Mouse (Mus musculus): Measurements from ENCODE around the gene Ythdf2. TPM values are rescaled to one million over a fixed set of nuclear protein-coding genes. Genes with fewer than 3 reads are reported as not detected.

The Ythdf2 gene
- polyA plus RNA-seq, 1 experiment from 2014 or later: 158 TPM

DNA sequence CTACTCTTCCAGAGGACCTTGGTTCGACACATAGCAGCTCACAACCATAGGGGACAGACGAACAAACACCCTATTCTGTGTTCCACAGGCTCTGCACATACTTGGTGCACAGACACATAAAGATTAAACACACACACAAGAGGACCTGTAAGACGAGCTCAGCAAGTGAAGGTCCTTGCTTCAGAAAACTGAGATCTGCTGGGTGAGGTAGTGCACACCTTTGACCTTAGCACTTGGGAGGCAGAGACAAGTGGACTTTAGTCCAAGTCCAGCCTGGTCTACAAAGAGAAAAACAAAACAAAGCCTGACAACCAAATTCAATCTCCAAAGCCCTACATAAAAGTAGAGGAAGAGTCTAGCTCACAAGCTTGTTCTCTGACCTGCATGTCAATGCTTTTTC, 17.1 kb downstream of the Ythdf2 start:
- H3K4me3 ChIP-seq (ENCODE audit: low read depth, low read length): no peak overlapping the region
- no peaks in the 10 kb centered on the region for H3K4me1 ChIP-seq (replicated peaks; ENCODE audit: control insufficient read depth, insufficient read depth, low read length)
- no peak overlapping the region for H3K4me2 ChIP-seq (ENCODE audit: low read depth, low read length, severe bottlenecking)
- no peak overlapping the region for H3K27ac ChIP-seq (ENCODE audit: low read depth, low read length)
- ATAC-seq (replicated peaks; ENCODE audit: low FRiP score): no peak
- H3K27me3 ChIP-seq (ENCODE audit: control insufficient read depth, insufficient read depth, low read length): no peaks in the 10 kb centered on the region
- no peak for DNase-seq (ENCODE audit: low spot score)
- no peak overlapping the region for H3K9ac ChIP-seq (ENCODE audit: low read length)
- WGBS: 92% methylated on average over 3 of the region's 3 CpGs
- peaks cover 4% of the 10 kb centered on the region; the same call in 1 of the 2 replicates for H3K36me3 ChIP-seq (ENCODE audit: control insufficient read depth, insufficient read depth, low read length)
- no peaks in the 10 kb centered on the region for H3K9me3 ChIP-seq (ENCODE audit: control insufficient read depth, low read length)

DNA sequence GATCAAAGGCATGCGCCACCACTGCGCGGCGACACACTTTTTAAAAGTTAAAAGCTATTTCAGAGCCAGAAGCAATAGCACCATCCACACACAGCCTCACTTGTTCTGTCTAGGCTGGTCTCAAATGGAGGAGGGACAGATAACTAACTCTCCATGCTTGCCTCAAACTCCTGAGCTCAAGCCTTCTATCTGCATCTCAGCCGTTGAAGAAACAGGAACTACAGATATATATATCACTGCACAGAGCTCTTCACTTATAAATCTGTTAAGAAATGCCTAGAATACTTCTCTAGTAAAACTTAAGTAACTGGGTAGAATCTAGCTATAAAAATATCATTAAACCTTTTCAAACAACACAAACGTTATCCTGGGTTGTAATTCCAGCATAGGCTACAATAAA, 17.7 kb downstream of the Ythdf2 start:
- Histone ChIP-seq H3K27ac (ENCODE audit: low read depth, low read length) (no peak overlapping the region), H3K27me3 (ENCODE audit: control insufficient read depth, insufficient read depth, low read length) (no peaks in the 10 kb centered on the region), H3K4me3 (ENCODE audit: low read depth, low read length) (no peak overlapping the region), H3K36me3 (ENCODE audit: control insufficient read depth, insufficient read depth, low read length) (peaks cover 4% of the 10 kb centered on the region; the same call in 1 of the 2 replicates), H3K4me2 (ENCODE audit: low read depth, low read length, severe bottlenecking) (no peak overlapping the region), H3K4me1 (replicated peaks; ENCODE audit: control insufficient read depth, insufficient read depth, low read length) (no peaks in the 10 kb centered on the region), H3K9me3 (ENCODE audit: control insufficient read depth, low read length) (no peaks in the 10 kb centered on the region), H3K9ac (ENCODE audit: low read length) (no peak overlapping the region)
- DNase-seq (ENCODE audit: low spot score) (no peak), ATAC-seq (replicated peaks; ENCODE audit: low FRiP score) (no peak)
- WGBS: 96% methylated on average over 6 of the region's 6 CpGs

DNA sequence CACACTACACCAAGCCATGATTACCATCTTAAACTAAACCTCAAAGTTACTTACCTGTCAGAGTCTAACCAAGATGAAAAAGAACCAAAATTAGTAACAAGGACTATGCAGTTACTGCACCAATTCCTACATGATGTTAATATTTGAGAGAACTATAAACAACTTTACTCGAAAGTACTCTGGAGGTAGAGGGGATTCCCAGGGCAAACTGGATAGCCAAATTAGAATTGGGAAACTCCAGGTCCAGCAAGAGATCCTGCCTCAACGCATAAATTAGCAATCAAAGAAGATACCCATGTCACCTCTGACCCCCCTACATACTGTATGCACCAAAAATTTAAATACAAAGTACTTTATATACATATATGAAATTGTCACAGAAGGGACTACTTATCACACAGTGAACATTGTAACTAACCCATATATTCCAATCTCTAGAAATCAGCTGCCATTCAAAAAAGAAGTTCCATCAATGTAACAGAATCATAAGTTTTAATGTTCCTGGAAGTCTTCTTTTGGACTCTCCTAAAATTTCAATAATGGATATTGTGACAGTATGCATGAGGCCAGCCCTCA, 24.2 kb downstream of the Ythdf2 start:
- ATAC-seq (replicated peaks; ENCODE audit: low FRiP score): no peak
- DNase-seq (ENCODE audit: low spot score): no peak
- H3K27me3 ChIP-seq (ENCODE audit: control insufficient read depth, insufficient read depth, low read length): no peaks in the 10 kb centered on the region
- H3K4me1 ChIP-seq (replicated peaks; ENCODE audit: control insufficient read depth, insufficient read depth, low read length): no peaks in the 10 kb centered on the region
- no peak overlapping the region for H3K27ac ChIP-seq (ENCODE audit: low read depth, low read length)
- no peak overlapping the region for H3K4me3 ChIP-seq (ENCODE audit: low read depth, low read length)
- H3K9me3 ChIP-seq (ENCODE audit: control insufficient read depth, low read length): no peaks in the 10 kb centered on the region
- peaks cover 5% of the 10 kb centered on the region; the same call in 1 of the 2 replicates for H3K36me3 ChIP-seq (ENCODE audit: control insufficient read depth, insufficient read depth, low read length)
- WGBS: 88% methylated on average over 2 of the region's 2 CpGs
- no peak overlapping the region for H3K4me2 ChIP-seq (ENCODE audit: low read depth, low read length, severe bottlenecking)
- no peak overlapping the region for H3K9ac ChIP-seq (ENCODE audit: low read length)

DNA sequence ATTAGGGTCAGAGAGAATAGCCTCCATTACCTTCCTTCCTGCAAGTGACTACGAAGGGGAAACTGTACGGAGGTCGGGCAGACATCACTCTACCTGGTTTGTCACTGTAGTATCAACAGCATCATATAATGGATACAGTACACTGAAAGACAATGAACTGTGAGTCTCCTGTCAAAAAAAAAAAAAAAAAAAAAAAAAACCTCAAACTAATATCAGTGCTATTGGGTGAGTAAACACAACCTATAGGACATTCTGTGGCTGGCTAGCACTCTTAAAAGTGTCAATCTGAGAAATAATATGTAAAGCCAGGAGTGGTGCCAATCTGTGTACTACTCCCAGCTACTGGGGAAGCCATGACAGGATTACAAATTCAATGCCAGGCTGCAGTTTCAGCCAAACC, 28.9 kb downstream of the Ythdf2 start:
- Histone ChIP-seq H3K36me3 (ENCODE audit: control insufficient read depth, insufficient read depth, low read length) (peaks cover 5% of the 10 kb centered on the region; the same call in 1 of the 2 replicates), H3K4me3 (ENCODE audit: low read depth, low read length) (no peak overlapping the region), H3K9me3 (ENCODE audit: control insufficient read depth, low read length) (no peaks in the 10 kb centered on the region), H3K4me2 (ENCODE audit: low read depth, low read length, severe bottlenecking) (no peak overlapping the region), H3K27ac (ENCODE audit: low read depth, low read length) (no peak overlapping the region), H3K27me3 (ENCODE audit: control insufficient read depth, insufficient read depth, low read length) (no peaks in the 10 kb centered on the region), H3K9ac (ENCODE audit: low read length) (no peak overlapping the region), H3K4me1 (replicated peaks; ENCODE audit: control insufficient read depth, insufficient read depth, low read length) (no peaks in the 10 kb centered on the region)
- 92% methylated on average over 3 of the region's 3 CpGs for WGBS
- ATAC-seq (replicated peaks; ENCODE audit: low FRiP score) (no peak), DNase-seq (ENCODE audit: low spot score) (no peak)

DNA sequence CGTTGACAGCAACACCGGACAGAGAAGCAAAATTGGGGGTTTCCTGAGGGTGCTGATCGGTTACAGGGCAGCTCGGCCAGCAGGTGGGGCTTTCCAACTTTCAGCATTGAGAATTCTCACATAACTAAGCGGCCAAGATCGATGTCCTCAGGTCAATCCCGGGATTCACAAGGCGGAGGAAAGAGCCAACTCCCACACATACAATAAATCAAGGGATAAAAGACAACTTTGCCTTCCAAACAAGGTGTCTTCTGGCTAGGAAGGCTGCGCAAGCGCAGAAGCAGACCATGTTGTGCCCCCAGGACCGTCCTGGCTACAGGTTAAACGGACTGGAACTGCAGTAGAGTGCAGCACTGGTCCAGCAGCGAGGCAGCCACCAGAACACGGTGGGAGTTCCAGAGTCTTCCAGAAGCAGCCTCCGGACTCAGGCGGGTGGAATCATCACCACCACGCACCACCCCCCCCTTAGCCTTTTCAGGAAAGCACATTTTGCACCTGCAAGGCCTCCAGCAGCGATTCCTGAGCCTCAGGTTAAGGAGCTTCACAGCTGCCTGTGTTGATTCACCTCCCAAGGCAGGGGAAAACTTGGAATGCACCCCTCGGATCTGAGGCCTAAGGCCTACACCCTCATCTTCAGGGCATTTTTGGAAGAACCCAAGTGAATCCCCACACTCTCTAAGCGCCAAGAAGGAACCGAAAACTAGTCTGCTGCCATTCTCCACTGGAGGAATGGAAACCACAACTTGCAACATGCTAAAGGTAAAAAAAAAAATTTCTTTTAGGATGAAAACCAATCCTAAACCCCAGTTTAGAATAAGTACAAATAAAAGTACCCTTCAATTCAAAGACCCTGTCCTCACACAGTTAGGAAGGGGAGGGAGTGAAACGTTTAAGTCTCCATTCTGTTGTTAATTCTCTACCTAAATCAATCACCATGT, 30.1 kb downstream of the Ythdf2 start:
- H3K9me3 ChIP-seq (ENCODE audit: control insufficient read depth, low read length): no peaks in the 10 kb centered on the region
- no peak overlapping the region for H3K9ac ChIP-seq (ENCODE audit: low read length)
- no peak overlapping the region for H3K4me2 ChIP-seq (ENCODE audit: low read depth, low read length, severe bottlenecking)
- H3K27me3 ChIP-seq (ENCODE audit: control insufficient read depth, insufficient read depth, low read length): no peaks in the 10 kb centered on the region
- no peak for DNase-seq (ENCODE audit: low spot score)
- H3K4me1 ChIP-seq (replicated peaks; ENCODE audit: control insufficient read depth, insufficient read depth, low read length): no peaks in the 10 kb centered on the region
- no peak overlapping the region for H3K27ac ChIP-seq (ENCODE audit: low read depth, low read length)
- ATAC-seq (replicated peaks; ENCODE audit: low FRiP score): no peak
- WGBS: 67% methylated on average over 22 of the region's 22 CpGs
- peaks cover 5% of the 10 kb centered on the region; the same call in 1 of the 2 replicates for H3K36me3 ChIP-seq (ENCODE audit: control insufficient read depth, insufficient read depth, low read length)
- no peak overlapping the region for H3K4me3 ChIP-seq (ENCODE audit: low read depth, low read length)

DNA sequence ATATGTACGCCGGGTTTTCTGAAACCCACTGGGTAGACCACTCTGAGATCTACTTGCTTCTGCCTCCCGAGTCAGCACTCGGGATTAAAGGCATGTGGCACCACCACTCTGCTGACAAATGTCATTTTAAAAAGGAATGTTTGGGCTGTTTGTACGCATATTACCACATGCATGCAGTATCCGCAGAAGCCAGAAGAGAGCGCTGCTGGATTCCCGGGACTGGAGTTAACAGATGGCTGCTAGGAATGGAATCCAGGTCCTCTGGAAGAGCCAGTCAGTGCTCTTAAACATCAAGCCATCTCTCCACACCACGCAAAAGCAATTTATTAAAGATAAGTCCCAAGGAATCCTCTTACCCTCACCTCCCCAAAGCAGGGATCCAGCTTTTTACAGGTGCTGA, 31.4 kb downstream of the Ythdf2 start:
- Histone ChIP-seq H3K27me3 (ENCODE audit: control insufficient read depth, insufficient read depth, low read length) (no peaks in the 10 kb centered on the region), H3K9ac (ENCODE audit: low read length) (no peak overlapping the region), H3K36me3 (ENCODE audit: control insufficient read depth, insufficient read depth, low read length) (peaks cover 3% of the 10 kb centered on the region; the same call in 1 of the 2 replicates), H3K9me3 (ENCODE audit: control insufficient read depth, low read length) (no peaks in the 10 kb centered on the region), H3K4me1 (replicated peaks; ENCODE audit: control insufficient read depth, insufficient read depth, low read length) (no peaks in the 10 kb centered on the region), H3K27ac (ENCODE audit: low read depth, low read length) (no peak overlapping the region), H3K4me3 (ENCODE audit: low read depth, low read length) (no peak overlapping the region), H3K4me2 (ENCODE audit: low read depth, low read length, severe bottlenecking) (no peak overlapping the region)
- WGBS: 78% methylated on average over 9 of the region's 9 CpGs
- DNase-seq (ENCODE audit: low spot score): peak; percentile 67
- no peak for ATAC-seq (replicated peaks; ENCODE audit: low FRiP score)

DNA sequence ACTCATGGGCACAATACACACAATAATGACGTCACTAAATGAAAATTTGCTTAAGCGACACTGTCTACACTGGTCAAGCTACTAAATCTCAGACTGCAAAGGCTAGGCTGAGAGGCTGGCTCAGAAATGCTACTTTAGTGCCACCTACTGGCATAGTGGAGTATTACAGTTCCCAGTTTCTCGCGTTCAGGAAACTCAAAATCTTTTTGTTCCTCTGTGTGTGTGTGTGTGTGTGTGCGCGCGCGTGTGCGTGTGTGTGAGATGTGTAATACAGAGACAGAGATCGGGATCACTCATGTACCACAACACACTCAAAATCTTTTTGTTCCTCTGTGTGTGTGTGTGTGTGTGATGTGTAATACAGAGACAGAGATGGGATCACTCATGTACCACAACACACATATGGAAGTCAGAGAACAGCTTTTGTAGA, 33.5 kb downstream of the Ythdf2 start:
- Histone ChIP-seq H3K27me3 (ENCODE audit: control insufficient read depth, insufficient read depth, low read length) (no peaks in the 10 kb centered on the region), H3K36me3 (ENCODE audit: control insufficient read depth, insufficient read depth, low read length) (no peaks in the 10 kb centered on the region), H3K4me1 (replicated peaks; ENCODE audit: control insufficient read depth, insufficient read depth, low read length) (no peaks in the 10 kb centered on the region), H3K27ac (ENCODE audit: low read depth, low read length) (no peak overlapping the region), H3K4me2 (ENCODE audit: low read depth, low read length, severe bottlenecking) (no peak overlapping the region), H3K9me3 (ENCODE audit: control insufficient read depth, low read length) (no peaks in the 10 kb centered on the region), H3K9ac (ENCODE audit: low read length) (no peak overlapping the region), H3K4me3 (ENCODE audit: low read depth, low read length) (no peak overlapping the region)
- ATAC-seq (replicated peaks; ENCODE audit: low FRiP score) (peak; percentile 82), DNase-seq (ENCODE audit: low spot score) (peak; percentile 81)
- 8% methylated on average over 10 of the region's 10 CpGs for WGBS

DNA sequence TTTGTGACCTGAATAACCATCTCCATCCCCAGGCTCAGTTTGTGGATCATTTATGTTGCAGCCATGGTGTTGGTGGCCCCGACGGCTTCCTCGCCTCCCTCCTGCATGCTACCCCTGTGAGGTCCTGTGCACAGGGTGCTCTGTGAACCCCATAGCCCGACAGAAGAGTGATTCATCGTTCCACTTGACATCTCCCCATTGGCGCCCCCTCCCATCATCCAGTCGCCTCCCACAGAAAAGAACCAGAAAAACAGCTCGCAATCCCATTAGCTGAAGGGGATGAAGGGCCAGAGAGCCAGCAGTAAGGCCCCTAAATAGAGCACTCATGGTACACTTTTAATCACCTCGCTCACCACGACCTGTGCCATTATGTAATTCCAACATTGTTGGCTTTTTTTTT, 35.6 kb downstream of the Ythdf2 start:
- H3K4me1 ChIP-seq (replicated peaks; ENCODE audit: control insufficient read depth, insufficient read depth, low read length): no peaks in the 10 kb centered on the region
- no peak overlapping the region for H3K4me2 ChIP-seq (ENCODE audit: low read depth, low read length, severe bottlenecking)
- H3K4me3 ChIP-seq (ENCODE audit: low read depth, low read length): no peak overlapping the region
- H3K9ac ChIP-seq (ENCODE audit: low read length): no peak overlapping the region
- no peak for DNase-seq (ENCODE audit: low spot score)
- WGBS: 53% methylated on average over 10 of the region's 10 CpGs
- H3K36me3 ChIP-seq (ENCODE audit: control insufficient read depth, insufficient read depth, low read length): no peaks in the 10 kb centered on the region
- H3K27ac ChIP-seq (ENCODE audit: low read depth, low read length): no peak overlapping the region
- no peaks in the 10 kb centered on the region for H3K9me3 ChIP-seq (ENCODE audit: control insufficient read depth, low read length)
- no peaks in the 10 kb centered on the region for H3K27me3 ChIP-seq (ENCODE audit: control insufficient read depth, insufficient read depth, low read length)
- ATAC-seq (replicated peaks; ENCODE audit: low FRiP score): no peak
